Mouse (Mus musculus) thymus, postnatal 0 days (tissue): ENCODE results near the gene Dhx36. TPM values are rescaled to one million over a fixed set of nuclear protein-coding genes. Genes with fewer than 3 reads are reported as not detected.

ENCODE experiments used
- DNase-seq: peaks from one replicate; pipeline ENCODE4 v3.0.0-alpha.2; 2015; ENCODE audit warnings: low spot score
- polyA plus RNA-seq: library from polyadenylated mRNA; unstranded; fragments of >200 nt; fragmentation: Nextera tagmentation; extraction: Ambion mirVana; gene quantifications from 2 replicates; pipeline ENCODE4 v1.2.1, GENCODE M21; 2015

Dhx36 gene
- polyA plus RNA-seq, result 25.3 and 30.6 TPM in 2 replicates

DNA sequence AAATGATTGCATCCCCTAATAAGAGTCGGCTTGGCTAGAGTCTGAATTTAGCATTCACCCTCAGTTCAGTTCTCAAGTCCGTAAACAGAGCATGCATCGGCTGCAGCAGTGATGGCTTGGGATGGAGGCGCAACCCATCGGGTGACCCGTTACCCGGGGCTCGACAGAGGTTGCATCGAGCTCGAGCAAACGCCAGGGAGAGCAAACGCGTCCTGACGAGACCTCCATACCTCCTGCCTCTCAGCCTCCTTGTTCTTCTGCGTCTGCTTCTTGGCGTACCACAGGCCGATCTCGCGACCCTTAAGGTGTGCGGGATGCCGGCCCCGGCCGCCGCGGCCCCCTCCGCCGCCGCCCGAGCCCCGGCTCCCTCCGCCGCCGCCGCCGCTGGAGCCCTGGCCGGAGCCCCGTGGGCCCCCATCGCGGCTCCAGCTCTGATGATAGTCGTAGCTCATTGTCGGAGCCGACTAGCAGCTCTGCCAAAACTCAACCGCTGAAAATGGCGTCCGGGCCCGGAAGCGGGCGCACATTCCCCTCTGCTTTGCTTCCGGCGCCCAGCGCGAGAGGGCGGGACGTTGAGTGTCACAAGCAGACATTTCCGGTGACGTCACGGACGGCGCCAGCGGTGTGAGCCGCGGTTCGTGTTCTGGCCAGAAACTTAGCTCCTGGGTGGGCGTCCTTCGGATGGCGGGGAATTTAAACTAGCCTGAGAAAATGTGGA lies at the start of gene Dhx36:
Gene Dhx36, minus strand, starts transcription at position 517 of the 718 bp plus-strand sequence.
- peak; percentile 96 for DNase-seq

DNA sequence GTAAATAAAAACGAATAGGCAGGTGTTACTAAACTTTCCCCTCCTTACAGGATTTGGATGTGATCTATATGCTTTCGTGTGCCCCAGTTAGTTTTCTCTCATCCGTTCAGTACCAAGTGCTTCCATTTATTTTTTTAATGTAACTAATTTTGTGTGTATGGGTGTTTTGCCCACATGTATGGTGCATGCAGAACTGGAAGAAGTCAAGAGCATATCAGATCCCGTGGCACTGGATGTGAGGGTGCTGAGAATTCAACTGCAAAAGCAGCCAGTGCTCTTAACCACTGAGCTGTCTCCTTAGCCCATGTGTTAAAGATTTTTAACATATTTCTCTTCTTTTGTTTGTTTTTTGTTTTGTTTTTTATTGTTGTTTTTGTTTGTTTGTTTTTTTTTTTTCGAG lies 20.8 kb upstream of the Dhx36 start:
- DNase-seq, result no peak

DNA sequence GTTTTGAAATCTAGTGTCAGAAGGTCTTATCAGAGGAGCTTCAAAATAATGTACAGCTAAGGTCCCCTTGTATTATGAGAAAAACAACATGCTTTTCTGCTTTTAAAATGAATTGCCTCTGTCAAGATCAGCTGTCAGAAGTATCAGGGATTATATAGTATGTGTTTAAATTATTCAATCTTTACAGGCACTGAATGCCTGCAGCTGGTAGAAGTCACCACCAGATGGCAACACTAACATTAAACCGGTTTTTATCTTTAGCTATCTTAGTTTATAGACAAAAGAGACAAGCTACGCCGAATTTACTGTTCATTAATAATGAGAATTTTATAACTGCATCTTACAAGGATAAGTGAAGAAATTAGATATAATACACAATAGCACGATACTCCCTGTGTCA lies 20.4 kb upstream of the Dhx36 start:
- no peak for DNase-seq

DNA sequence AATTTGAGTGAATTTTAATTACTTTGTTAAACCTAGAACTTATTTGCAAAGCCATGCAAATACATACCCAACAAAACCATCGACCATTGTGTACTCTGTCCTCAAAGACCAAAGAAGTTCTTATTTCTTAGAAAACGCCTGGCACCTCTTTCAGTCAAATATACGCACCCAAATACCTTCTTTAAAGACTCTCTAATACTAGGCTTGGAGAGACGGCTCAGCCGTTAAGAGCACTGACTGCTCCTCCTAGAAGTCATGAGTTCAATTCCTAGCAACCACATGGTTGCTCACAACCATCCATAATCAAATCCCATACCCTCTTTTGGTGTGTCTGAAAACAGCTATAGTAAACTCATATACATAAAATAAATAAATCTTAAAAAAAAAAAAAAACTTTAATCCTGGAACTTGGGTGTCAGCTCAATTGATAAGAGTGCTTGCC lies 423 bp upstream of the Dhx36 start:
- no peak for DNase-seq

DNA sequence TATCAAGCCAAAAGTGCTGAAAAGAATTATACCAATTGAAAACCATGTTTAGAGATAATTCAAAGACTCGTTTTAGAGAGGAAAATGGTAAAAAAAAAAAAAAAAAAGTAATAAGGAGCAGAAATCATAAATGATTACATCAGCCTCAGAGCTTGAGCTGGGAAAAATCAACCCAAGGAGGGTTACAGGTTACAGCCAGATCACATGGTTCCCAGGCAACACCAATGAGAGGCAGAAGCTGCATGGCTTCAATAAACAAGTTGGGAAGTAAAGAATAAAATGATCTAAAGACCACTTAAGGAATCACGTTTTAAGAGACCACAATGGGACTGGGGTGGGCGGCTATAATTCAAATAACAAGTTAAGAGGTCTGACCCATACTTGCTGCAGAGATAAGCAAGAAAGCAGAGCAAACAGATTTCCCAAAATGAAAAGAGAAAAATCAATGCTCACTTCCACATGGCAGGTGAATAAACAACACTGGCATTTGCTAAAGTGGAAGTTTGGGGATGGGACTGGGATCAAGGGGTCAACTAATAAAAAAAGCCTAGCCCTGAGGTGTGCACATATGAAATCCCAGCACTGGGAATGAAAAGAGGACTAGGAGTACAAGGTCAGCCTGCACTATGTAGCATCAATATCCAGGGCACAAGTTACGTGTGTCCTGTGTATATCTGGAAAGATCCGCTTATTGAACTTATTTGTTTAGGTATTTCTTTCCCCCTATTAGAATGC lies 1.5 kb downstream of the Dhx36 start:
- DNase-seq, result no peak

DNA sequence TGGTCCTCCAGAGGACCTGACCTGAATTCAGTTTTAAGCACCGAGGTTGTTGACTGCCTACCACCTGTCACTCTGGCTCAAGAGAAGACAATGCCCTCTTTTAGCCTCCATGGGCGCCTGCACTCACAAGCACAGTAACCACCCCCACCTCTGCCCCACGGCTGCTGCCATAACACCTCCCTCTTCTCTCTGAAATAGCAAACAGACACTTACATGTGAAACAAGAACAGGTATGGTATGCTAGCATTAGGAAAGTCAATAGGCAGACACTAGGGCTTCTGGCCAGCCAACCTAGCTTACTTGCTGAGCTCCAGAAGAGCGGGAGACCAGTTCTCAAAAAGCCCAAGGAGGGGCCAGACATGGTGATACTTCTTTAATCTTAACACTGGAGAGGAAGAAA lies 7.5 kb downstream of the Dhx36 start:
- DNase-seq, result no peak

DNA sequence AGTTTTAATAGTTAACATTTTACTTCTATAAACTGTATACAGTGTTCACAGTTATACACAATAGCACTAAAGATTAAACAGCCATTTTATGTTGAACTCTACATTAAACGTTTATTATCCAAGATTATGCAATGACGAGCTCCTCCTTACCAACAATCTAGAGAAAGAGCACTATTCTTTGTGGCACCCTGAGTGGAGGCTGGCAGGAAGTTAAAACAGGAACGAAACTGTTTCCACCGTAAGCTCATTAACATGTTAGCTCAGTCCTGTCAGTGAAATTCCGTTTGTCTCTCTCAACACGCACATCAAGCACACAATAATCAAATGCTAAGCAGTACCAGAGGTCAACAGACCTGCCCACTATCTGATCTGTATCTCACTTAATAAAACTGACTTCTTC lies 14.2 kb downstream of the Dhx36 start:
- no peak for DNase-seq

DNA sequence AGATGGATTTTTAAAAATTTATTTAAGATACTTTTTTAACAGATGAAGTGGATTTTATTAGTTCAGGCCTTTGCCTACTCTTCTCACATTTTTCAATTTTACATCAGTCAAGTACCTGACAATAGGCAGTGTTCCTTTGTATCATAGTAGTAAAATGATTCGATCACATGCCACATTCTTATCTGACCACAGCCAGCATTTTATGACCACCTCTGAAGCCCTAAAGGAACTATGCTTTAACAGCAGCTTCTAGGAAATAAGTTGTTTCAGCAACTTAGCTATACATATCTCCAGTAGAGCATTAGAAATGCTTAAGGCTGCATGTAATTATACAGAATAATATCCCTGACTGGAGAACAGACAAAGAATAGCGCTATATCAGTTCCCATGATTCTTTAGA lies 22.5 kb downstream of the Dhx36 start:
- no peak for DNase-seq

DNA sequence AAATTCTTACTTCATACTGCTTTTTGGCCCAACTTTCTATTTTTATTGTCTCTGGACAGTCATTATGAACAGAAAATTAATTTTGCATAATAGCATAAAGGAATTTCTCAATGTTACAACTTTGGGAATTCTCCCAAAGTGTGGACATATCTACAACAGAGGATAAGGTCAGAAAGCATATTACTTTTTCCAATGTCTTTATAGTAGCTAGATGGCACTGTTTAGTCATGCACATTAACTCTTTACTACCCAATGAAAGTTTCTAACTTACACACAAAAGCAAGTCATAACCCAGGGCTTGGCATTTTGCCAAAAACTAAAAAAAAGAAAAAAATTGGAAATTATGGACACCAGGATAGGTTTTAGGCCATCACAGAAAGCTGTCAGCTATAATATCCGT lies 36.6 kb downstream of the Dhx36 start:
- no peak for DNase-seq

DNA sequence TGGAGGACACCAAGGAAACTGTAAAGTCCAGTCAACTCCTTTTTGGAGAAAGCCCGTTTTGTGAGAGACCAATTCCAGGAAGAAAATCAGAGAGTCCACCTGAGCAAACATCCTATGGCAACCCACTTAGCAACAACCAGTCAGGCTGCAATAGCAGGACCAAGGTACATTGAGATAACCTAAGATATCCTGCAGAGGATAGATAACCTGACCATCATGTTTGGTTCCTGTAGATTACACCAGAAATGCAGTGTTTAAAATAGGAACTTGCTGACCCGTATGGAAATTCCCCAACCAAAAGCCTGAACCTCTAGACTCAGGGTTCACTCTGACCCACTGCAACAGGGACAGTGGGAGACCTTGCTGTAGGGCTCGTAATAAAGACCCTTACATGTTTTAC lies 42.5 kb downstream of the Dhx36 start:
- DNase-seq, result no peak

DNA sequence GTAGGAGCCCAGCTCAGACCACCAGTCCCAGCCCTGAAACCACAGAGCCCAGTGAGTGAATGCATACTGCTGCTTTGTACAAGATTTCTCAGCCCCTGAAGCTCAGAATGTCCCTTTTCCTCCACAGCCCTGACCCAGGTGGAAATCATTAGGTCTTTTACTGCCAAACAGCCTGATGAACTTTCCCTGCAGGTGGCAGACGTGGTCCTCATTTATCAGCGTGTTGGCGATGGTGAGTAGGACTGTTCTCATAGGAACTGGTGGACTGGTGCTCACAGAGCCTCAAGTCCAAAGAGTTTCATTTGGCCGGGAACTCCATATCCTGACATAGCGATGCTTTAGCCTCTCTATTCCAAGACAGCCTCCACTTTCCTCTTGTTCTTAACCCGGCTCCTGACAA lies 47.3 kb downstream of the Dhx36 start:
- no peak for DNase-seq

DNA sequence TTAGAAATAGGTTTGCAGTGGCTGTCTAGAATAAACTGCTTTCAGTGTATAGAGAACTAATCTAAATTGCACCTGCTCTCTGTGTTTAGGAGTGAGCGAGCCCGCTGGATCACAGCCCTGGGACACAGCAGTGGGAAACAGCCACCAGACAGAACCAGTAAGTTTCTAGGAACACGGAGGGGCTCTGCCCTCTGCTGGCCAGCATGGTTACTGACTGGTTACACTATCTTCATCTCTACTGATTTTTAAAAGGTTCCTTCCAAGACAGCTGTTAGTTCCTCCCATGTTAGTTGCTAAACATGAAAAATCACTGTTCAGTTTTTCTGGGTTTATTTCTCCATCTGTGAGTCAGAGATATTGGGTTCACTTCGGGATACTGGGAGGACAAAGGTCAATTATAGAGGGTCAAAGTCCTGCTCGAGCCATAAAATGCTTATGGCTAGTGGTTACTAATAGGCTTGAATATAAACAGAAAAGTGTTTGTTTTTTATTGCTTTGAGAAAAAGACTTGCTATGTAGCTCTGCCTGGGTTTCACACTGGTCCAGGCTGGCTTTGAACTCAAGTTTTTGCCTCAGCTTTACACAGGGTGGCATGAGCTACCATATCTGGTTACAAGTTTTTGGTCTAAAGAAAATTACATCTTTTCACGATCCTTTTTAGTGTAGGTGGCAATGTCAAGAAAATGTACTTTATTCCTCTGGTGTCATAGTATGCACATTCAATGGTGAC lies 48.4 kb downstream of the Dhx36 start:
- DNase-seq, result peak; percentile 20

DNA sequence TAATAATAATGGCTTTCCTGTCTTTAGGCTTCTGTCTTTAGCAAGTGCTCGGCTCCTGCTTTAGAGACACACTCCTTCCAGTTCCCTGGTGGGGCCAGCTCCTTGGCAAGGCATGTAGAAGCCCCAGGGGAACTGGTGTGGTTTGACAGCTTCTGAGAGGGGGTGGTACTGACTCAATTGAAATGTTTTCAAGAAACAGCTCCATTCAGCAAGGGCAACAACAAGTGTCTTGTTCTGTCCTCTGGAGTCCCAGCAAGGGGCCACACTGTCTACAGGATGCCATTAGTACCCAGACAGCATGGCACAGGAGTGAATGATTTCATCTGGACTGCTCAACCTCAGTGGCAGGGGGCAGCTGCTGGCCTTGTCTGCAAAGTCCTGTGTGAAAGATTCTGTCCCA lies 51.0 kb downstream of the Dhx36 start:
- no peak for DNase-seq

DNA sequence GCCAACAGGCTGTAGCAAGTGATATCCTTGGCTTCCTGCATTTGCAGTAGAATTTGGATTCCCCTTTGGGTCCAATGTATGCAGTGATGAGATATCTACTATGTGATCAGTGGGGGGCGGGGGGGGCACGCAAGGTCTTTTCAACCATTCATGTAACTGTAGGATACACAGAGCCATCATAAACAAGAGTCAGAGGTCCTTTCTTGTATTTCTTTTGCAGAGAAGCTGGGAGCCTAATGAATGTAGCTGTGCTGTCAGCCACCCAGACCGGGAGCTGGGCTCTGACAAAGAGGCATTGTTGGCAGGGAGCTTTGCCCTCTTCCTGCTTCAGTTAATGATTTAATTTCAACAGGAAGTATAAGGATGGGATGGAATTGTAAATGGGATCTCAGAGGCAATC lies 52.7 kb downstream of the Dhx36 start:
- no peak for DNase-seq

DNA sequence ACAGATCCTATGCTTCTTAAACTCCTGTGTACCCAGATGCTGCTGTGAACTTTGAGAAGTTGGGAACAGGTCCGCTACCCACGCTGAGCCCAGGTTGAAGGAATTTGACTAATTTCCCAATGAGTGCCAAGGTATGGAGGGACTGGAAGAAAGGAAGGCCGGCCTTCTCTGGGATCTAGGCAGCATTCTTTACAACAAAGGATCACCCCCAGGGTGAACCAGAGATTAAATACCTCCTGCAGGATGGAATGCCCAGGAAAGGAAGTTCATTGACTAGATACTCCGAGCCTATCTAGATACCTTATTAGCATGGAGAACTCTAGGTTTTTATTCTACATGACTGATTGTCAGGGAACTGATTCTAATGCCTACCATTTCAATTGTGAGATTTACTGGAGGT lies 53.8 kb downstream of the Dhx36 start:
- DNase-seq, result no peak

DNA sequence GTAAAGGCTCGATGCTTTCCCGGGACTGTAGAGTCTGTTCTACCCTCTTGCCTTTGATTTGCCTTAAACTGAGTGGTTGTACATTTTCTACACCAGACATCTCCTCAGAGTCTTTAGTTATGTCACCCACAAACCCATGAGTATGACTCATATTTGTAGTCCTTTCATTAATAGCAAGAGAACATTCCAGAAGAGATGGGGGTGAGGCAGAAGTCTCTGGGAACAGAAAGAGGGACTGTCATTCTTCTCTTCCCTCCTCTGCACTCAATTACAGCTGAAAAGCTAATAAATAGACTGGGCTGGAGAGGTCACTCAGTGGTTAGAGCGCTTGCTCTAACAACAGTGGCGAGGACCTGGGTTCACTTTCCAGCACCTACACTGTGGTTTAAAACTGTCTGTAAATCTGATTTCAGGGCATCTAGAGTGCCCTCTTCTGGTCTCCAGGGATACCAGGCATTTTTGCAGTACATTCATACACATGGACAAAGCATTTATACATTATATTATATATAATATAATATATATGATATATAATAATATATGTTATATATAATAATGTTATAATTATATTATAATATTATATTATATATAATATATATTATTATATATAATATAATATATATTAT lies 56.8 kb downstream of the Dhx36 start:
- DNase-seq, result no peak

DNA sequence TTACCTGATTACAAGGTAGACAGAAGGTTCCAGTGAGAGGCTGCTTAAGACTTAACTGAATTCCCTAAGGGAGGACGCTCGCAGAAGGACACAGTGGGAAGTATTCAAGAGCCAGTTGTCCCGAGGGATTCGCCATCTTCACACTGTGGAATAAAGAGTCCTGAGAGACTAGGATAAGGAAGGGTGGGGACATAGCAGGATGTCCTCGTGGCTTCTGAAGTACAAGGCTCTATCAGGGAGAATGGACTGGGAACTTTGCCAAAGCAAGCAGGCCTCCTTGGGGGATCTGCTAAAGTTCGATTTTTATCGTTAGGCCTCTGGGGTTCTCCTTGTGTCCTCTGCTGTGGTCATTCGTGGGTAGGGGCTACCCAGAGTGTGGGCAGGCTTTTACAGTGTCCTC lies 59.7 kb downstream of the Dhx36 start:
- DNase-seq, result no peak

DNA sequence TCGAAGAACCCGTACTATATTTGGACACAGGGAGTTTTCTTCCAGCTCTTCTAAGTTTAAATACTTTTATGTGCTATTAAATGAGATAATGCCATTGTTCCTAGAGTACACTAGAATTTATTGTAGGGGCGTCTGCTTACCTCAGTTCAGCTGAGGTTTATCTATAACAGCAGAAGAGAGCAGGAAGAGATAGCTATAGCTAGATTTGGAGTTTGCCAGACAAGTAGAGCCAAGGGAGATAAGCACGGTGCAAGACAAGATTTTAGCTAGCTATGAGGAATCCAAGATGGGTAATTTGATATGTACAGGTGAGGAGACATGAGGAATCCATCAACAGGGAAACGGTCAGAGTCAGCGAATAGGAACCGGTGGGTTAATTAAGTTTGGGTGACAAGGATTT lies 60.5 kb downstream of the Dhx36 start:
- no peak for DNase-seq

DNA sequence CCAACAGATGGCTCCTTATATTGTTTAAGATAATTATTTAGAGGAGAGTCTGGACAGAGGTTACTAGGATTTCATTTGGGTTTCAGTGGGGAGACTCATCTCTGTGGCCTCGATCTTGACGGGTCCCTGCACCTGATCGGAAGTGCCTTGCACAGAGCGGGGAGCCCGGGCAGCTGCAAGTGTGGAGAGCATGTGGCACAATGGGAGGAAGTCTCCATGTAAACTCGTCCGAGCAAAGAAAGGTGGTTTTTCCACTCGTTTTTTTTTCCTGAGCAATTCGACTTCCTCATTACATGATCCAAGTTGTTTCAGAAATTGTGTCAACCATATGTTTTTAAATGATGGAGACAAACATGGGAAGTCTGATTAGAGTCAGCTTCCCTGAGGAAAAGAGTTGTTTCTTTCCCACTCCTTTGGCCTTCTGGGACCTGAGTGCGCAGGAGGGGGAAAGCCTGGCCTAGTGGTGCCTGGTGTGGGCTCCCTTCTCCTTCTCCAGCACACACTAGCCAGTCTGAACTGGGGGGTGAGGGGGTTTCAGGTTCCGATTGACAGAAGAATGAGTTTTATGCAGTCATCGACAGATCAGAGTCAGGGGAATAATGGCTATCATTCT lies 63.1 kb downstream of the Dhx36 start:
- DNase-seq, result no peak

DNA sequence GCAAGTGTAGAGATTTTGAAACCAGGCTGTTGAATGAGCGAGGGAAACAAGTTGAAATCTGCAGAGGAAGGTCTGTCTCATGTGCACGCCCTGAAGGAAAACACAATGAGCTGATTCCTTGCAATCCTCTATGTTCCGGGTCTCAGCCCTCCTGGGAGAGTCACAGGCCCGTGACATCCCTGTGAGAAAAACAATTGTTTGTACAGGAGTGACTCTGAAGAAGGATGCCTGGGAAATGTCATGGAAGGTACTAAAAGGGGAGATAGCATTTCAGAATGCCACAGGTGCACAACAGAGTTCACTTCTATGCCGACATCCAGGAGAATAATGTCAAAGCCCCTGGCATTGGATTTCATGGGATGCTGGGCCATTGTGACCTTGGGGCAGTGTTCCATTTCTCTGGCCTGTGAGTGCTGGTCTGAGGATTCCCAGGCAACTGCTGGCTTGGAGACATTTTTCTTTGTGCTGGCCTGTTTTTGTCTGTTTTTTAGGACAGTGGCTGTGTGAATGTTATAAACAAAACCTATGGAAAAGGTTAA lies 66.3 kb downstream of the Dhx36 start:
- no peak for DNase-seq

DNA sequence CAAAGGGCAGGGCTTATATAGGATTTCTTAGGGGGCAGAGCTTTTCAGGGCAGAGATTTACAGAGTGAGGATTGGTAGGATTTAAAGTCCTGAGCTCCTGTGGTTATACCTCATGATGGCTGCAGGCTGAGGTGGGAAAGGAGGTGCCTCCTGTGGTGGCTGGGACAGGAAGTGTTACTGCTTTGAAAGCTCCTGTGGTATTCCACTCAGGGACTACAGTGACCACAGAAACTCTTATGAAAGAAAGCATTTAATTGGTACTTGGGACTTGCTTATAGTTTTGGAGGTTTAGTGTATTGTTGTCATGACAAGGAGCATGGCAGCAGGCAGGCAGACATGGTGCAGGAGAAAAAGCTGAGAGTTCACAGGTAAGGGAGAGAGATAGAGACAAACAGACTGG lies 70.9 kb downstream of the Dhx36 start:
- DNase-seq, result no peak
